Mouse (Mus musculus): ENCODE measurements around the gene Vmn1r152. TPM values are rescaled to one million over a fixed set of nuclear protein-coding genes. Genes with fewer than 3 reads are reported as not detected.
"Not testable (repeated sequence)": the region's sequence is repeated elsewhere in the genome, so short reads cannot be mapped to it uniquely, and the experiment has no call there.

The Vmn1r152 gene
- total RNA-seq (2021) = not detected
- long read RNA-seq, experiment 1 = 0 reads
- long read RNA-seq, experiment 2 = 0 reads

DNA sequence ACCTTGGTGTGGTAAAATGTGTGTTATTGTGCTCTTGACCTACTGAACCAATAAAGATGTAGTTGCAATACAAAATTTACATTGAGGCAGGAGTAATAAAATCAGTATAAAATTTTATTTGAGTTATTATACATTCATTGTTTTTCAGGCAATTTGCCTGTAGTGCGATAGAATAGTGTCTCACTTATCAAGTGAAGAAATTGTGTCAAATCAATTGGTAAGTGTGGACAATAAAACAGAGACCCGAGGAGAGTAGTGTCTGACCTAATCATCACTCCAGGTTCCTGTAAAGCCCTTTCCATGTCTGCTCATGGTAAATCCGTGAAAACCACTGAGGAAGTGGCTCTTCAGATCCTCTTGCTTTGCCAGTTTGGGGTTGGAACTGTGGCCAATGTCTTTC lies at the start of gene Vmn1r152:
Gene Vmn1r152, plus strand, starts transcription at position 301 of the 400 bp plus-strand sequence.
- not testable (repeated sequence) for DNase-seq

DNA sequence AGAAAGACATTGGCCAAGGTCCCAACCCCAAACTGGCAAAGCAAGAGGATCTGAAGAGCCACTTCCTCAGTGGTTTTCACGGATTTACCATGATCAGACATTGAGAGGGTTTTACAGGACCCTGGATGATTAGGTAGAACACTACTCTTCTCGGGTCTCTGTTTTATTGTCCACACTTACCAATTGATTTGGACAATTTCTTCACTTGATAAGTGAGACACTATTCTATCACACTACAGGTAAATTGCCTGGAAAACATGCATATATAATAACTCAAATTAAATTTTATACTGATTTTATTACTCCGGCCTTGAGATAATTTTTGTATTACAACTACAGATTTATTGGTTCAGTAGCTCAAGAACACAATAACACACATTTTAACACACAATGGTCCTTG lies 23.2 kb upstream of the Vmn1r152 start, which contains the start of gene Vmn1r151:
Gene Vmn1r151, minus strand, starts transcription at position 101 of the 400 bp plus-strand sequence.
- DNase-seq = not testable (repeated sequence)

GRCm38 (mm10) chr7:22534787-22535186 lies 12.0 kb downstream of the Vmn1r152 start, which contains the start of gene Gm8677:
Gm8677 (minus strand) TSS chr7:22534887.
- not testable (repeated sequence) for DNase-seq

- DNase-seq = not testable (repeated sequence)
Measured at GRCm38 (mm10) chr7:22565243-22565642, 42.5 kb downstream of the Vmn1r152 start, which contains the start of gene Gm4201. Gm4201 (minus strand) TSS chr7:22565343.

Other genes with a start within 250 kb of the Vmn1r152 start
- not detected for gene Gm4187, start 193.2 kb upstream of the Vmn1r152 start, total RNA-seq (2021)
- gene Gm8660, start 151.9 kb upstream of the Vmn1r152 start, total RNA-seq (2021) = not detected
- not detected for gene Vmn1r148, start 109.4 kb upstream of the Vmn1r152 start, total RNA-seq (2021)
- gene Vmn1r149, start 84.7 kb upstream of the Vmn1r152 start, total RNA-seq (2021) = not detected
- gene Gm10665, start 58.9 kb upstream of the Vmn1r152 start, total RNA-seq (2021) = not detected
- not detected for gene Vmn1r151, start 23.3 kb upstream of the Vmn1r152 start, total RNA-seq (2021)
- gene Gm8677, start 11.9 kb downstream of the Vmn1r152 start, total RNA-seq (2021) = not detected
- gene Gm4201, start 42.4 kb downstream of the Vmn1r152 start, total RNA-seq (2021) = not detected
- gene Gm4565, start 65.2 kb downstream of the Vmn1r152 start, total RNA-seq (2021) = not detected
- not detected for gene Vmn1r155, start 135.1 kb downstream of the Vmn1r152 start, total RNA-seq (2021)
- not detected for gene Gm8693, start 169.3 kb downstream of the Vmn1r152 start, total RNA-seq (2021)
- gene Gm4567, start 196.7 kb downstream of the Vmn1r152 start, total RNA-seq (2021) = not detected
- gene Vmn1r157, start 238.7 kb downstream of the Vmn1r152 start, total RNA-seq (2021) = not detected

Measured in adrenal gland, postnatal 10 days (tissue).